Mouse (Mus musculus): ENCODE data around the gene Ttc21a. TPM values are rescaled to one million over a fixed set of nuclear protein-coding genes. Genes with fewer than 3 reads are reported as not detected.

Gene Ttc21a
- total and polyA plus RNA-seq, 3 experiments = 0.01 TPM; not detected in 2

DNA sequence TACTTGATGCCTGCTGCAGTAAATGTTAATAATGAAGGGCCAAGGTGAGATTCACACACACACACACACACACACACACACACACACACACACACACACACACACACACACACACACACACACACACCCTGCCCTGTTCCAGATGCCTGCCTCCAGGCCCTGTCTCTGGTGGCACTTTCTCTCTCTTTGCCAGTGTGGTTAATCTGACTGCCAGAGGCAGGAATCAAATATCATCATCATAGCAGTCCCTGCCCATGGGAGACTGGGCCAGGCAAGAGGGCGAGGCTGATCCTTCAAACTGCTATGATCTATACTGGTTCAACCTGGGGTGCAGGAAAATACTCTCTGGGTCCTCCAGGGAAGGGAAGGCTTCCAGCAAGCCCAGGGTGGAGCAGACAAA lies 17.5 kb upstream of the Ttc21a start:
- TF ChIP-seq POLR2AphosphoS5 (IDR thresholded peaks at IDR 0.05; ENCODE audit: borderline replicate concordance, low read depth, low read length) (no peak), MEF2A (IDR thresholded peaks at IDR 0.05; ENCODE audit: extremely low read depth, insufficient replicate concordance, low read depth, low read length, poor library complexity, severe bottlenecking) (no peak), ZC3H11A (IDR thresholded peaks at IDR 0.05; ENCODE audit: low read depth, low read length) (no peak), SMC3 (IDR thresholded peaks at IDR 0.05; ENCODE audit: low read depth, low read length) (no peak), MXI1 (IDR thresholded peaks at IDR 0.05; ENCODE audit: low read depth, low read length) (no peak)
- no peak overlapping the region for H3K4me3 ChIP-seq (ENCODE audit: control insufficient read depth in 1 of 2, insufficient read depth in 1 of 2, low read depth in 2 of 2, low read length in 2 of 2)
- no peaks in the 10 kb centered on the region for H3K9me3 ChIP-seq (replicated peaks; ENCODE audit: insufficient read depth, low read length)
- no peak for DNase-seq (ENCODE audit: low read depth, low spot score)
- peaks cover 0 to 8% of the 10 kb centered on the region in 2 experiments; a peak in 2 of 4 replicates for H3K36me3 ChIP-seq (ENCODE audit: control insufficient read depth in 1 of 2, insufficient read depth in 2 of 2, low read length in 2 of 2)
- no peaks in the 10 kb centered on the region for H3K4me1 ChIP-seq (ENCODE audit: control insufficient read depth in 1 of 2, insufficient read depth in 2 of 2, low read length in 2 of 2)
- no peak overlapping the region for H3K27ac ChIP-seq (ENCODE audit: control insufficient read depth, low read depth, low read length)
- no peak overlapping the region for H3K9ac ChIP-seq (ENCODE audit: control insufficient read depth, low read depth, low read length, poor library complexity, severe bottlenecking)
- H3K79me2 ChIP-seq (ENCODE audit: control insufficient read depth, insufficient read depth, low read length, poor library complexity) = no peaks in the 10 kb centered on the region
- no peaks in the 10 kb centered on the region for H3K27me3 ChIP-seq (ENCODE audit: control insufficient read depth in 1 of 2, insufficient read depth in 2 of 2, low read length in 2 of 2)

DNA sequence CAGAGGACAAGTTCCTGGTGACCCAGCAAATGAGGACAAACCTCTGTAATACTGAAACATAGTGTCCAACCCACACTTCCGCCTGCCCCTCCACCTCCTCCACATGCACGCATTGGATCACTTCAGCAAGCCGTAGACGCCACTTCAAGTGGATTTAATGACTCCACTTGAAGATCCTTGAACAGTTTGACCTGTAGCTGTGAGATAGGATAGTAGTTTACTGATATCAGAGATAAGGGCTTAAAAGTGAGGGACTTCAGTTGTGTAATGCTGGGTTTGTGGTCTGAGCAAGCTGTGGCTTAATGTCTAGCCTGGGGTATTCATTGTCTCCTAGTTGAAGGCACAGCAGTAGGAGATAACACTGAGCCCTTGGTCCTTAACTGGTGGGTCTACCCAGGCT lies 13.9 kb upstream of the Ttc21a start:
- DNase-seq (ENCODE audit: low read depth, low spot score) = no peak
- Histone ChIP-seq H3K36me3 (ENCODE audit: control insufficient read depth in 1 of 2, insufficient read depth in 2 of 2, low read length in 2 of 2) (peaks cover 0 to 3% of the 10 kb centered on the region in 2 experiments; a peak in 2 of 4 replicates), H3K4me1 (ENCODE audit: control insufficient read depth in 1 of 2, insufficient read depth in 2 of 2, low read length in 2 of 2) (no peaks in the 10 kb centered on the region), H3K27ac (ENCODE audit: control insufficient read depth, low read depth, low read length) (no peak overlapping the region), H3K9ac (ENCODE audit: control insufficient read depth, low read depth, low read length, poor library complexity, severe bottlenecking) (no peak overlapping the region), H3K79me2 (ENCODE audit: control insufficient read depth, insufficient read depth, low read length, poor library complexity) (no peaks in the 10 kb centered on the region), H3K9me3 (replicated peaks; ENCODE audit: insufficient read depth, low read length) (no peaks in the 10 kb centered on the region), H3K4me3 (ENCODE audit: control insufficient read depth in 1 of 2, insufficient read depth in 1 of 2, low read depth in 2 of 2, low read length in 2 of 2) (no peak overlapping the region), H3K27me3 (ENCODE audit: control insufficient read depth in 1 of 2, insufficient read depth in 2 of 2, low read length in 2 of 2) (no peaks in the 10 kb centered on the region)
- no peak for TF ChIP-seq ZC3H11A (IDR thresholded peaks at IDR 0.05; ENCODE audit: low read depth, low read length)
- no peak for TF ChIP-seq USF2 (IDR thresholded peaks at IDR 0.05; ENCODE audit: borderline replicate concordance in 1 of 2, insufficient read depth in 1 of 2, low read depth in 1 of 2, low read length in 2 of 2)
- no peak for TF ChIP-seq NRF1 (IDR thresholded peaks at IDR 0.05; ENCODE audit: insufficient read depth, low read depth, low read length, poor library complexity, severe bottlenecking)
- TF ChIP-seq ETS1 (IDR thresholded peaks at IDR 0.05; ENCODE audit: low read depth, low read length) = no peak
- no peak for TF ChIP-seq MAFK (IDR thresholded peaks at IDR 0.05; ENCODE audit: borderline replicate concordance, low read depth, low read length)
- no peak for TF ChIP-seq HCFC1 (IDR thresholded peaks at IDR 0.05; ENCODE audit: low read depth, low read length)
- TF ChIP-seq JUND (IDR thresholded peaks at IDR 0.05; ENCODE audit: low read depth, low read length) = no peak
- no peak for TF ChIP-seq NELFE (IDR thresholded peaks at IDR 0.05; ENCODE audit: low read depth, low read length)
- no peak for TF ChIP-seq E2F4 (IDR thresholded peaks at IDR 0.05; ENCODE audit: borderline replicate concordance, low read depth, low read length)
- TF ChIP-seq POLR2AphosphoS5 (IDR thresholded peaks at IDR 0.05; ENCODE audit: borderline replicate concordance, low read depth, low read length) = no peak
- no peak for TF ChIP-seq SIN3A (IDR thresholded peaks at IDR 0.05; ENCODE audit: low read length)
- no peak for TF ChIP-seq GABPA (IDR thresholded peaks at IDR 0.05; ENCODE audit: low read depth, low read length)
- TF ChIP-seq MXI1 (IDR thresholded peaks at IDR 0.05; ENCODE audit: low read depth, low read length) = no peak
